Mouse (Mus musculus): ENCODE results near the gene Smpd1. TPM values are rescaled to one million over a fixed set of nuclear protein-coding genes. Genes with fewer than 3 reads are reported as not detected.

Smpd1 gene
- polyA plus RNA-seq, 1 experiment from 2014 or later: 47.8 TPM

GRCm38 (mm10) chr7:105581094-105581703 is 27.0 kb downstream of the Smpd1 start, which contains the start of gene Apbb1:
Gene Apbb1, minus strand, starts transcription at chr7:105581653.
- Histone ChIP-seq H3K4me1 (replicated peaks; ENCODE audit: control insufficient read depth, insufficient read depth, low read length) (peaks cover 17% of the 10 kb centered on the region), H3K27me3 (ENCODE audit: control insufficient read depth, insufficient read depth, low read depth, low read length) (no peaks in the 10 kb centered on the region), H3K4me3 (ENCODE audit: low read length) (peak within 1 kb of the TSS; percentile 82), H3K9me3 (ENCODE audit: control insufficient read depth, low read length) (no peaks in the 10 kb centered on the region), H3K4me2 (ENCODE audit: low read depth, low read length) (peak within 1 kb of the TSS; percentile 81), H3K9ac (ENCODE audit: low read length) (peak within 1 kb of the TSS; percentile 76), H3K36me3 (ENCODE audit: control insufficient read depth, insufficient read depth, low read length) (no peaks in the 10 kb centered on the region), H3K27ac (ENCODE audit: low read length) (peak within 1 kb of the TSS; percentile 50)
- 0% methylated on average over 25 of the region's 54 CpGs for WGBS
- peak; percentile 94 for ATAC-seq (ENCODE audit: low read depth)

DNA sequence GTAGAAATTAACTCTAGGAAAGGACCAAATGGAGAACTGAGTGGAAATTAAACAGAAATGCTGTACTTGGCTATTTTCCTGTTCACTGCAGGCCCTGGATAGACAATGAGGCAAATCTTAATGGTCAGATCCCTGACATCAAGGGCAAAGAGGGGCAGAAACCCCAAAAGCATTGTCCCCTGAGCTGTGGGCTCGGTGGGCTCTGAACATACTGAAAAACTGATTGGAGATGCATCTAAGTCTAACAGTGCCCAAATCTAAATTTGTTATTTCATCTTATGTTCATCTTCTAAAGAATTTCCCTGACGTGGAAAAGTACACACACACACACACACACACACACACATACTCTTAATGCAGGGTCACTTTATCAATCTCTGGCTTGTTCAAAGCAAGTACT is 27.8 kb downstream of the Smpd1 start:
- Histone ChIP-seq H3K4me3 (ENCODE audit: low read length) (no peak overlapping the region; the same call in 1 of the 2 replicates), H3K4me1 (replicated peaks; ENCODE audit: control insufficient read depth, insufficient read depth, low read length) (peaks cover 12% of the 10 kb centered on the region), H3K36me3 (ENCODE audit: control insufficient read depth, insufficient read depth, low read length) (no peaks in the 10 kb centered on the region), H3K27ac (ENCODE audit: low read length) (no peak overlapping the region), H3K9ac (ENCODE audit: low read length) (no peak overlapping the region), H3K4me2 (ENCODE audit: low read depth, low read length) (peak overlapping the region; percentile 81), H3K9me3 (ENCODE audit: control insufficient read depth, low read length) (no peaks in the 10 kb centered on the region), H3K27me3 (ENCODE audit: control insufficient read depth, insufficient read depth, low read depth, low read length) (no peaks in the 10 kb centered on the region)
- WGBS: 56% methylated on average over 2 of the region's 2 CpGs
- ATAC-seq (ENCODE audit: low read depth): no peak

DNA sequence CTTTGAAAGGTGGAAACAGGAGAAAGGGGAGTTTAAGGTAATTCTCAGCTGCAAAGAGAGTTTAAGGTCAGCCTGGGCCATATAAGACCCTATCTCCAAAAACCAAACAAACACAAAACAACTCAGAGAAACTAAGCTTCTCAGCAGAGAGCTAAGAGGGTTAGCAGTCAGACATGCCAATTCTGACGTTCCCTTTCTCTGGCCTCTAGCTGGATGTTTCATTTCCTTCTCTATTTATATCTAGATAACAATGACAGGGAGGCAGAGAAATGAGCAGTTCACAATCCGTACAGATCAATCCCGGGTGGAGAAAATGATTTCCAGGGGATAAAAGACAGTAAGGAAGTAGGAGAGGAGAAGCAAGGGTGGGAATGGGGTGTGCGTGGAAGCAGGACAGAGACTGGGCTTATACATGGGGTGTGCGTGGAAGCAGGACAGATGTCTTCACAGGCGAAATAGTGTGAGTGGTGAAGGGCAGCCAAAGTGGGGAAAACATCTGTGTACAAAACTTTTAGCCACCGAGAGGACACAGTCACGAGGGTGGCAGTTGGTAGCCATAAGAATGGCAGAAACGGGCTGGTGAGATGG is 34.3 kb downstream of the Smpd1 start:
- Histone ChIP-seq H3K27me3 (ENCODE audit: control insufficient read depth, insufficient read depth, low read depth, low read length) (no peaks in the 10 kb centered on the region), H3K27ac (ENCODE audit: low read length) (peak overlapping the region; percentile 34), H3K4me1 (replicated peaks; ENCODE audit: control insufficient read depth, insufficient read depth, low read length) (no peaks in the 10 kb centered on the region), H3K4me2 (ENCODE audit: low read depth, low read length) (no peak overlapping the region), H3K4me3 (ENCODE audit: low read length) (no peak overlapping the region), H3K36me3 (ENCODE audit: control insufficient read depth, insufficient read depth, low read length) (no peaks in the 10 kb centered on the region), H3K9me3 (ENCODE audit: control insufficient read depth, low read length) (no peaks in the 10 kb centered on the region), H3K9ac (ENCODE audit: low read length) (no peak overlapping the region; the same call in 1 of the 2 replicates)
- WGBS: 37% methylated on average over 9 of the region's 9 CpGs
- ATAC-seq (ENCODE audit: low read depth): peak; percentile 80; the same call in 1 of the 2 replicates

GRCm38 (mm10) chr7:105590097-105590496 is 35.9 kb downstream of the Smpd1 start:
- Histone ChIP-seq H3K36me3 (ENCODE audit: control insufficient read depth, insufficient read depth, low read length) (no peaks in the 10 kb centered on the region), H3K9me3 (ENCODE audit: control insufficient read depth, low read length) (no peaks in the 10 kb centered on the region), H3K27ac (ENCODE audit: low read length) (no peak overlapping the region), H3K4me2 (ENCODE audit: low read depth, low read length) (no peak overlapping the region), H3K27me3 (ENCODE audit: control insufficient read depth, insufficient read depth, low read depth, low read length) (no peaks in the 10 kb centered on the region), H3K4me3 (ENCODE audit: low read length) (no peak overlapping the region), H3K4me1 (replicated peaks; ENCODE audit: control insufficient read depth, insufficient read depth, low read length) (no peaks in the 10 kb centered on the region), H3K9ac (ENCODE audit: low read length) (no peak overlapping the region)
- 31% methylated on average over 7 of the region's 7 CpGs for WGBS
- no peak for ATAC-seq (ENCODE audit: low read depth)

GRCm38 (mm10) chr7:105602860-105603623 is 48.9 kb downstream of the Smpd1 start:
- 31% methylated on average over 9 of the region's 9 CpGs for WGBS
- ATAC-seq (ENCODE audit: low read depth): peak; percentile 69

More at GRCm38 (mm10) chr7:105602860-105603623, 48.9 kb downstream of the Smpd1 start:
- Histone ChIP-seq H3K9me3 (ENCODE audit: control insufficient read depth, low read length) (no peaks in the 10 kb centered on the region), H3K4me2 (ENCODE audit: low read depth, low read length) (no peak overlapping the region), H3K9ac (ENCODE audit: low read length) (no peak overlapping the region), H3K27me3 (ENCODE audit: control insufficient read depth, insufficient read depth, low read depth, low read length) (no peaks in the 10 kb centered on the region), H3K36me3 (ENCODE audit: control insufficient read depth, insufficient read depth, low read length) (no peaks in the 10 kb centered on the region), H3K4me3 (ENCODE audit: low read length) (no peak overlapping the region), H3K4me1 (replicated peaks; ENCODE audit: control insufficient read depth, insufficient read depth, low read length) (no peaks in the 10 kb centered on the region), H3K27ac (ENCODE audit: low read length) (no peak overlapping the region)

Other genes starting within 250 kb of the Smpd1 start
- gene Olfr689, start 243.2 kb upstream of the Smpd1 start, polyA plus RNA-seq (2015; fragmentation: Nextera tagmentation; extraction: Ambion mirVana): not detected in 2 replicates
- gene Olfr690, start 220.3 kb upstream of the Smpd1 start, polyA plus RNA-seq (2015; fragmentation: Nextera tagmentation; extraction: Ambion mirVana): not detected in 2 replicates
- gene Olfr691, start 212.1 kb upstream of the Smpd1 start, polyA plus RNA-seq (2015; fragmentation: Nextera tagmentation; extraction: Ambion mirVana): not detected in 2 replicates
- not detected in 2 replicates for gene Olfr692, start 186.1 kb upstream of the Smpd1 start, polyA plus RNA-seq (2015; fragmentation: Nextera tagmentation; extraction: Ambion mirVana)
- not detected in 2 replicates for gene Gm5901, start 179.3 kb upstream of the Smpd1 start, polyA plus RNA-seq (2015; fragmentation: Nextera tagmentation; extraction: Ambion mirVana)
- gene Fam160a2, start 154.3 kb upstream of the Smpd1 start, polyA plus RNA-seq (2015; fragmentation: Nextera tagmentation; extraction: Ambion mirVana): 39.3 and 41.4 TPM in 2 replicates
- not detected in 2 replicates for gene Cnga4, start 149.8 kb upstream of the Smpd1 start, polyA plus RNA-seq (2015; fragmentation: Nextera tagmentation; extraction: Ambion mirVana)
- gene Cckbr, start 128.6 kb upstream of the Smpd1 start, polyA plus RNA-seq (2015; fragmentation: Nextera tagmentation; extraction: Ambion mirVana): 0.26 and 0.60 TPM in 2 replicates
- 90.2 and 97.1 TPM in 2 replicates for gene Cavin3, start 72.1 kb upstream of the Smpd1 start, polyA plus RNA-seq (2015; fragmentation: Nextera tagmentation; extraction: Ambion mirVana)
- gene Apbb1, start 27.3 kb downstream of the Smpd1 start, polyA plus RNA-seq (2015; fragmentation: Nextera tagmentation; extraction: Ambion mirVana): 46.3 and 48.0 TPM in 2 replicates
- 1.0 and 4.6 TPM in 2 replicates for gene Hpx, start 45.8 kb downstream of the Smpd1 start, polyA plus RNA-seq (2015; fragmentation: Nextera tagmentation; extraction: Ambion mirVana)
- gene Trim3, start 79.2 kb downstream of the Smpd1 start, polyA plus RNA-seq (2015; fragmentation: Nextera tagmentation; extraction: Ambion mirVana): 61.8 and 67.0 TPM in 2 replicates
- 181 and 208 TPM in 2 replicates for gene Timm10b, start 85.7 kb downstream of the Smpd1 start, polyA plus RNA-seq (2015; fragmentation: Nextera tagmentation; extraction: Ambion mirVana)
- 78.0 and 81.5 TPM in 2 replicates for gene Arfip2, start 86.1 kb downstream of the Smpd1 start, polyA plus RNA-seq (2015; fragmentation: Nextera tagmentation; extraction: Ambion mirVana)
- gene Gm45799, start 86.2 kb downstream of the Smpd1 start, polyA plus RNA-seq (2015; fragmentation: Nextera tagmentation; extraction: Ambion mirVana): 24.9 and 35.7 TPM in 2 replicates
- 0.55 and 1.4 TPM in 2 replicates for gene Dnhd1, start 96.5 kb downstream of the Smpd1 start, polyA plus RNA-seq (2015; fragmentation: Nextera tagmentation; extraction: Ambion mirVana)
- gene Ilk, start 182.2 kb downstream of the Smpd1 start, polyA plus RNA-seq (2015; fragmentation: Nextera tagmentation; extraction: Ambion mirVana): 413 and 414 TPM in 2 replicates
- gene Rrp8, start 183.0 kb downstream of the Smpd1 start, polyA plus RNA-seq (2015; fragmentation: Nextera tagmentation; extraction: Ambion mirVana): 31.1 and 41.7 TPM in 2 replicates
- 101 and 105 TPM in 2 replicates for gene Taf10, start 190.0 kb downstream of the Smpd1 start, polyA plus RNA-seq (2015; fragmentation: Nextera tagmentation; extraction: Ambion mirVana)
- 96.4 and 102 TPM in 2 replicates for gene Tpp1, start 197.9 kb downstream of the Smpd1 start, polyA plus RNA-seq (2015; fragmentation: Nextera tagmentation; extraction: Ambion mirVana)
- gene Dchs1, start 233.3 kb downstream of the Smpd1 start, polyA plus RNA-seq (2015; fragmentation: Nextera tagmentation; extraction: Ambion mirVana): 7.1 and 7.2 TPM in 2 replicates

All from lung, embryonic 16.5 days (tissue).